Mouse (Mus musculus): ENCODE results near the gene Arhgap18.

- TF ChIP-seq CTCF (conservative IDR thresholded peaks at IDR 0.05; ENCODE audit: insufficient read depth, insufficient read length, low read depth, low read length) (no peak), POLR2A (IDR thresholded peaks at IDR 0.05; ENCODE audit: low read depth, low read length) (no peak)
These were observed 104.4 kb downstream of the Arhgap18 start for GRCm38 (mm10) chr10:26857583-26857982.

Data from kidney, adult 2 months (tissue).